Mouse (Mus musculus) retina, postnatal 1 day (tissue): Measurements from ENCODE around the gene Lhx6.

Experiments used
- DNase-seq: peaks from one replicate; pipeline ENCODE4 v3.0.0-alpha.2; 2012

Lhx6 gene

GRCm38 (mm10) chr2:36033966-36034365 is 71.2 kb downstream of the Lhx6 start:
- DNase-seq = no peak

DNA sequence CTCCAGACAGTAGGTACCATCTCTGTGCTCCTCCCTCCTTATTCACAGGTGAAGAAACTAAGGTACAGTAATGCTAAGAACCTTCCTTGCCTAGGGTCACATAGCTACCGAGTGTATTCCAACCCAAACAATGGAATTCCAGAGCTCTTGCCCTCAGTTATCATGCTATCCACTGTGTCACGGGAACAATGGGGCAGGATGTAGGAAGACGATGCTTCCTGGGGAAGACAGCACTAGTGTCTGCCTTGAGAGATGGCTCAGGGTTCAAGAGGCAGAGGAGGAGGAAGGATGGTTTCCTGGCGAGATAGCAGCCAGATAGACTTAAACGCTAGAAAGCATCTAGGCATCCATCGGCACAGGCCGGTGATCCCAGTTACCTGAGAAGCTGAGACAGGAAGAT is 72.3 kb downstream of the Lhx6 start:
- DNase-seq = no peak
